Mouse (Mus musculus) heart, embryonic 13.5 days (tissue): ENCODE data around the gene Irf2bp1. TPM values are rescaled to one million over a fixed set of nuclear protein-coding genes. Genes with fewer than 3 reads are reported as not detected.

Source experiments
- ATAC-seq: fragments of 200-750 bp; cut with Nextera tagmentation; 2 replicates; pipeline ENCODE4 v1.8.0; 2017; ENCODE audit warnings: moderate TSS enrichment; ENCODE audit not compliant: insufficient number of reproducible peaks, low FRiP score, low TSS enrichment; ENCODE audit errors: extremely low read depth
- H3K27ac ChIP-seq: fragments of 300-500 bp; sonication (generic); replicated peaks from 2 replicates; pipeline ENCODE4 v1.5.1; 2015; ENCODE audit warnings: moderate library complexity, mild to moderate bottlenecking, inconsistent platforms
- H3K27me3 ChIP-seq: fragments of 300-500 bp; sonication (generic); replicated peaks from 2 replicates; pipeline ENCODE4 v1.6.1; 2015; ENCODE audit warnings: mild to moderate bottlenecking, inconsistent platforms
- H3K36me3 ChIP-seq: fragments of 300-500 bp; sonication (generic); 2 replicates; pipeline ENCODE4 v1.6.1; 2015; ENCODE audit warnings: mild to moderate bottlenecking, inconsistent platforms
- H3K4me1 ChIP-seq: fragments of 300-500 bp; sonication (generic); 2 replicates; pipeline ENCODE4 v1.6.1; 2015; ENCODE audit warnings: inconsistent platforms
- H3K4me2 ChIP-seq: fragments of 300-500 bp; sonication (generic); 2 replicates; pipeline ENCODE4 v1.6.1; 2015; ENCODE audit warnings: inconsistent platforms, mild to moderate bottlenecking, moderate library complexity
- H3K4me3 ChIP-seq: fragments of 300-500 bp; sonication (generic); 2 replicates; pipeline ENCODE4 v1.5.1; 2015; ENCODE audit warnings: moderate library complexity, mild to moderate bottlenecking, inconsistent platforms
- H3K9ac ChIP-seq: fragments of 300-500 bp; sonication (generic); 2 replicates; pipeline ENCODE4 v1.6.1; 2015; ENCODE audit warnings: inconsistent platforms, mild to moderate bottlenecking, moderate library complexity
- H3K9me3 ChIP-seq: fragments of 300-500 bp; sonication (generic); 2 replicates; pipeline ENCODE4 v1.6.1; 2016; ENCODE audit warnings: inconsistent platforms
- WGBS: fragments of 180-500 bp; shearing (Covaris S2); methylation state at CpG from one replicate; pipeline ENCODE4 v1.1.7; 2015; ENCODE audit warnings: mixed read lengths; 5-methylcytosine and 5-hydroxymethylcytosine counted together
- polyA plus RNA-seq: library from polyadenylated mRNA; unstranded; fragments of >200 nt; fragmentation: Nextera tagmentation; extraction: Ambion mirVana; gene quantifications from 2 replicates; pipeline ENCODE4 v1.2.1, GENCODE M21; 2015

Irf2bp1 gene
- polyA plus RNA-seq, 1 experiment from 2014 or later = 12.4 TPM

DNA sequence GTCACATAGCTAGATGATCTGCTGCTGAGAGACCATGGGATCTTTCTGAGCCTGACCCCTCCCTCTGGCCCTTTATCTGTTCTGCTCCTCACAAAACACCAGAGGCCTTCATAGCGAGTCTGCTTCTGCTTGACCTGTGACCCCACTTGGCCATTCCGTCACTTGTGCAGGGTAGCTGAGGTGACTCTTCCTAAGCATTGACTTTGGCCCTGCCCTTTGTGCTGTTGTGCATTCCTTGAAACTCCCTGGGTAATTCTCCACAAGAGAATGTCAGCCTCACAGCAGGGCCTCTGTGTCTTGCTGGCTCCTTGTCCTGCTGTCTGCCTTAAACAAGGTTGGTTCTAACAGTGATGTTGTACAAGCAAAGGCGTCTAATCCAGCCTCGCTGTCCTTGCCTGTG, 27.8 kb downstream of the Irf2bp1 start:
- H3K9ac ChIP-seq = no peak overlapping the region
- H3K4me2 ChIP-seq = no peak overlapping the region
- no peaks in the 10 kb centered on the region for H3K4me1 ChIP-seq
- 58% methylated on average over 4 of the region's 4 CpGs for WGBS
- H3K4me3 ChIP-seq = no peak overlapping the region
- H3K27me3 ChIP-seq = no peaks in the 10 kb centered on the region
- H3K9me3 ChIP-seq = no peaks in the 10 kb centered on the region
- H3K36me3 ChIP-seq = peaks cover 83% of the 10 kb centered on the region
- ATAC-seq = no peak
- no peak overlapping the region for H3K27ac ChIP-seq

DNA sequence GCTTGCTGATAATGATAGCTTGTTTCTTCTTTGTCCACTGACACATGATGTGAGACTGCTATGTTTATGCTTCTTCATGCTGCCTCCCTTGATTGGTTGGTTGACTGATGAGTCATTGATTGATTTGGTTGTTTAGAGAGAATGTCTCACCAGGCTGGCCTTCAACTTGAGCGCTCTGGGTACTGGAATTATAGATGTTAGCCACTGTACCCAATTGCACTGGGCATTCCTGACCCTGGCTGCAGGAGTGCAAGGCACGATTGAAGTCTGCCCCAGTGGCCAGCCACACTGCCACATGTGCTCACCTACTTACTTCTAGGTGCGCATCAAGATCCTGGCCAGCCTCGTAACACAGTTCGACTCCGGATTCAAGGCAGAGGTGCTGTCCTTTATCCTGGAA, 40.8 kb downstream of the Irf2bp1 start:
- H3K4me2 ChIP-seq = no peak overlapping the region
- H3K4me1 ChIP-seq = no peaks in the 10 kb centered on the region
- no peak for ATAC-seq
- H3K9ac ChIP-seq = no peak overlapping the region
- peaks cover 100% of the 10 kb centered on the region for H3K36me3 ChIP-seq
- H3K4me3 ChIP-seq = no peak overlapping the region
- H3K27ac ChIP-seq = no peak overlapping the region
- no peaks in the 10 kb centered on the region for H3K9me3 ChIP-seq
- WGBS = 96% methylated on average over 6 of the region's 6 CpGs
- no peaks in the 10 kb centered on the region for H3K27me3 ChIP-seq

DNA sequence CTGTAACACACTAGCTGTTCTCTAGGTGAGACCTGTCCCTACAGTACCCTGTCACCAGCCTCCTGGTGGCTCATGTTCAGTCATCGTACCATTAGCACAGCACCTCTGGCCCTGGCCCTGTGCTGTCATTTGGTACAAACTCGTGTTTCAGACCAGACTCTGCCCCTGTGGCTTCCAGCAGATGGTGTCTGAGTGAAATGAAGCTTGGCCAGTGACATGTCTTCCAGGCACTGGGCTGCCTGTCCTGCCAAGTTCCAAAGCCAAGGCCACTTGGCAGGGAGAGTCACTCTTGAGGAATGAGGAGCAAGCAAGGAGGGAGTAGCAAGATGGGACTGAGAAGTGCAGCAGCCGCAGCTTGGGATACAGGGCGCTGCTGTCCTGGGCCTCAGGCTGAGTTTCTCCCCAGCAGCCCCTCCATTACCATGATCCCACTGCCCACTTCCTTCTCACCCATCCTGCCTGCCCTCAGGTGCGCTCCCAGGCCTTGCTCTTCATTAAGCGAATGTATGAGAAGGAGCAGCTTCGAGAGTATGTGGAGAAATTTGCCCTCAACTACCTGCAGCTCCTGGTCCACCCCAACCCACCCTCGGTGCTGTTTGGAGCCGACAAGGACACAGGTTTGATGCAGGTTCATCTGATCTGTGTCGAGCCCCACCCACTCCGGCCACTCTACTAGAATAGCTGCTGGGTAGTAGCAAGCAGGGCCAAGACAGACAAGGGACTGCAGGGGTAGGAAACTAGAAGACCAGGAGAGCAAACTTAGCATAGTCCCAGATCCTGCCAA, 42.6 kb downstream of the Irf2bp1 start:
- no peaks in the 10 kb centered on the region for H3K9me3 ChIP-seq
- no peak for ATAC-seq
- peaks cover 100% of the 10 kb centered on the region for H3K36me3 ChIP-seq
- WGBS = 86% methylated on average over 11 of the region's 11 CpGs
- no peaks in the 10 kb centered on the region for H3K4me1 ChIP-seq
- no peak overlapping the region for H3K9ac ChIP-seq
- H3K27me3 ChIP-seq = no peaks in the 10 kb centered on the region
- H3K4me3 ChIP-seq = no peak overlapping the region
- no peak overlapping the region for H3K4me2 ChIP-seq
- no peak overlapping the region for H3K27ac ChIP-seq

DNA sequence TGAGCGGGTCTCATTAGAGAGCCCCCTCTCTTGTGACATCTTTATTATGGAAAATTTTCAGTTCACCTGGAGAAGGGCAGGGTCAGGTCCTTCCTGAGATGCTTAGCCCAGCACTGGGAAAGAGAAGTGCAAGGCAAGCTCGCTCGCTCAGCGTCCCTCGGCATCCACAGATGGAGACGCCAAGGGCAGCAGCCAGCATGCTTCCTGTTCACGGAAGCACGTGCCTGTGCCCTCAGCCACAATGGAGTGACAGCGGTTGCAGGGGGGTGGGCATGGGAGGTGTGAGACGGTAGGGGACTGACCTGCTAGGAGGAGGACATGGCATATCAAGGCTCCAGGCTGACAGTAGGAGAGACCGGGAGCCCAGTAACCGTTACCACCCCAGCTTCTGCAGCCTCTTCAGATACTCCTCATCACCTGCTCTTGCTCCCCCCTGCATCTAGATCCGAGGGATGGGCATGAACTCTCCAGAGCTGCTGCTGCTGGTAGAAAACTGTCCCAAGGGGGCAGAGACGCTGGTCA, 44.2 kb downstream of the Irf2bp1 start:
- no peak for ATAC-seq
- 87% methylated on average over 14 of the region's 14 CpGs for WGBS
- Histone ChIP-seq H3K9ac (no peak overlapping the region), H3K36me3 (peaks cover 95% of the 10 kb centered on the region), H3K27me3 (no peaks in the 10 kb centered on the region), H3K4me2 (no peak overlapping the region), H3K4me1 (no peaks in the 10 kb centered on the region), H3K9me3 (no peaks in the 10 kb centered on the region), H3K27ac (no peak overlapping the region), H3K4me3 (no peak overlapping the region)

DNA sequence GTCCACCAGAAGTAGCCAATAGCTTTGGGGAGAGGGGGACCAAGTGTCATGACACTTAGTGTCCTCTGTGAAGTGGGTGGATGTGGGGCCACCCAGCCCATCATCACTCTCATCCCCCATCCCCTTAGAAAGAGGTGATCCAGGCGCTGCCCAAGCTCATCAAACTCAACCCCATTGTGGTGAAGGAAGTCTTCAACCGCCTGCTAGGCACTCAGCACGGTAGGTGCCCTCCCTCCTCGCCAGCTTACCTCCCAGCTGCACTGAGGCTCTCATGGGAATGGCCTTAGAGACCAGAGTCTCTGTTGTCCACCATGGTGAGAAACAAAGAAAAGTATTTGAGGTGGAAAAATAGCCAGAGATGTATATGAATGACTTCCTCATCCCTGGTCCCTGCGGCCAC, 45.4 kb downstream of the Irf2bp1 start:
- no peak overlapping the region for H3K27ac ChIP-seq
- H3K36me3 ChIP-seq = peaks cover 91% of the 10 kb centered on the region
- H3K4me1 ChIP-seq = peaks cover 6% of the 10 kb centered on the region; the same call in 1 of the 2 replicates
- WGBS = 86% methylated on average over 5 of the region's 5 CpGs
- no peaks in the 10 kb centered on the region for H3K27me3 ChIP-seq
- no peaks in the 10 kb centered on the region for H3K9me3 ChIP-seq
- H3K4me3 ChIP-seq = no peak overlapping the region
- ATAC-seq = no peak
- H3K9ac ChIP-seq = no peak overlapping the region
- H3K4me2 ChIP-seq = no peak overlapping the region

DNA sequence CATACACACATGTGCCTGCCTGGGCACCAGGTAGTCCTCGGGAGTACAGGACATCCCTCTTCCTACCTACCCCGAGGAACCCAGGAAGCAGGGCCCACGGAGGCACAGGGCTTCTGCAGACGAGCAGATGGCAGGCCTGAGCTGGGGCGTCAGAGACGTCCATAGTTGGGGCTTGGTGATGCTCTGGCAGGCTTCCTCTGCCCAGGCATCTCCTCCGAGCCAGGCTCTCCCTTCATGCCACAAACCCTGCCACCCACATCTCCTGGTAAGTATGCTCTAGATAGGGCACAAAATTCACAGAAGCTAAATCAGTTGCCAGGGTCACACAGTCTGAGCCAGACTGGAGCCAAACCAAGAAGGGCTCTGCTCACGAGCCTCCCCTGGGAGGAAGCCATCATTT, 46.3 kb downstream of the Irf2bp1 start:
- Histone ChIP-seq H3K4me1 (peaks cover 12% of the 10 kb centered on the region), H3K27me3 (no peaks in the 10 kb centered on the region), H3K9me3 (no peaks in the 10 kb centered on the region), H3K4me2 (no peak overlapping the region), H3K27ac (no peak overlapping the region), H3K9ac (no peak overlapping the region), H3K36me3 (peaks cover 84% of the 10 kb centered on the region), H3K4me3 (no peak overlapping the region)
- no peak for ATAC-seq
- 80% methylated on average over 8 of the region's 8 CpGs for WGBS

DNA sequence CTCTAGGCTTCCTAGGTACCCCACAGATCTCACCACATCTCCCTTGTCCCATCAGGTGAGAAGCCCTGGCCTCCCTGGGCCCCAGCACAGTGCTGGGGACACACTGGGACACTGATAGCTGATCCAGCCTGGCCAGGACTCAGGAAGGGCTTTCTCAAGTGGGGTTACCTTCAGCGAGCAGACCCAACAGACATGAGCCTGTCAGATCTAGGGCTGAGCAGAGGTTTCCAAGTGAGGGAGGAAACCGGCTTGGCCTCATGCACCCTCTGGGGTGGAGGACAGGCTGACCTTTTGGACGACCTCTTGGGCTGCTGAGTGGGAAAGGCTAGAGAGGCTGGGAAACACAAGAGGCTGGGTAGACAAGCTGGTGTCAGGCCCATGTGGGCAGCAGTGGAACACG, 47.3 kb downstream of the Irf2bp1 start:
- H3K9ac ChIP-seq = no peak overlapping the region
- ATAC-seq = no peak
- peaks cover 12% of the 10 kb centered on the region for H3K4me1 ChIP-seq
- H3K27ac ChIP-seq = no peak overlapping the region
- peaks cover 75% of the 10 kb centered on the region for H3K36me3 ChIP-seq
- H3K27me3 ChIP-seq = no peaks in the 10 kb centered on the region
- no peak overlapping the region for H3K4me3 ChIP-seq
- no peaks in the 10 kb centered on the region for H3K9me3 ChIP-seq
- no peak overlapping the region for H3K4me2 ChIP-seq
- WGBS = 51% methylated on average over 4 of the region's 4 CpGs

DNA sequence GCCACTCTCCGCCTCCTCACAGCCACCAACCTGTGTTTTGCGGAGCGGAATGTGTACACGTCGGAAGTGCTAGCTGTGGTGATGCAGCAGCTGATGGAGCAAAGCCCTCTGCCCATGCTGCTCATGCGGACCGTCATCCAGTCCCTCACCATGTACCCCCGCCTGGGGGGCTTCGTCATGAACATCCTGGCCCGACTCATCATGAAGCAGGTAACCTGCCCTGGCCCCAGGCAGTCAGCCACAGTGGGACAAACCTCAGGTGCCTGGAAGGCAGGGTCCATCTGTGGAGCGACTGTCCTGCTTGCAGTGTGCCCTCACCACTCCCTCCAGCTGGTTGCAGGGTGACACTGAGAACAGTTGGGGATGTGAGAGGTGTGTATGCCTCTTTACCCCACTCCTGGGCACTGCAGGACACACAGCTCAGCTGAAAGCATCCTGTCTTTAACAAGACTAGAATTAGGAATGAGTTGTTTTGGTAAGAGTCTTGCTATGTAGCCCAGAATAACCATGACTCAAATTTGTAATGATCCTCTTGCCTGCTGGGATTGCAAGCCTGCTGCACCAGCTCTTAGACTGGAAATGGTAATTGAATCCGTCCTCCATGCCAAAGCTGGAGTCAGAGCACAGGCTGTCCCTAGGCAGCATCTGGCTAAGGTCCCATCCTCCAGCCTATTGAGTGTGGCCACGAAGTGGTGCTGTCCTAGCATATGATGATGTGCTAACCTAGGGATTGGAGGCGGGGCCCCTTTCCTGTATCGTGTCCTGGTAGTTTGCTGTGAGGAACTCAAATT, 48.7 kb downstream of the Irf2bp1 start:
- Histone ChIP-seq H3K4me1 (peaks cover 12% of the 10 kb centered on the region), H3K9me3 (no peaks in the 10 kb centered on the region), H3K27ac (no peak overlapping the region), H3K4me3 (no peak overlapping the region), H3K36me3 (peaks cover 65% of the 10 kb centered on the region), H3K9ac (no peak overlapping the region), H3K4me2 (no peak overlapping the region), H3K27me3 (no peaks in the 10 kb centered on the region)
- WGBS = 83% methylated on average over 15 of the region's 15 CpGs
- no peak for ATAC-seq

DNA sequence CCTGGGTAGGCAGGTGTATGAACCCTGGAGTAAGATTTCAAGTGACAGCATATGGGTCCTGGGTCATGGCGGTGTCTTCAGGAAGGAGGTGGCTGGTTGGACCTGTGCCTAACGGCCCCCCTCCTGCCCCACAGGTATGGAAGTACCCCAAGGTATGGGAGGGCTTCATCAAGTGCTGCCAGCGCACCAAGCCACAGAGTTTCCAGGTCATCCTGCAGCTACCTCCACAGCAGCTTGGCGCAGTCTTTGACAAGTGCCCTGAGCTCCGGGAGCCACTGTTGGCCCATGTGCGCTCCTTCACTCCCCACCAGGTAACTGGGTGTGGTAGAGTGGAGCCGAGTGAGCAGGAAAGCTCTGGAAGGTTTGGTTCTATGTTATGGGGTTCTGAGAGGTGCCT, 49.3 kb downstream of the Irf2bp1 start:
- H3K27me3 ChIP-seq = no peaks in the 10 kb centered on the region

DNA sequence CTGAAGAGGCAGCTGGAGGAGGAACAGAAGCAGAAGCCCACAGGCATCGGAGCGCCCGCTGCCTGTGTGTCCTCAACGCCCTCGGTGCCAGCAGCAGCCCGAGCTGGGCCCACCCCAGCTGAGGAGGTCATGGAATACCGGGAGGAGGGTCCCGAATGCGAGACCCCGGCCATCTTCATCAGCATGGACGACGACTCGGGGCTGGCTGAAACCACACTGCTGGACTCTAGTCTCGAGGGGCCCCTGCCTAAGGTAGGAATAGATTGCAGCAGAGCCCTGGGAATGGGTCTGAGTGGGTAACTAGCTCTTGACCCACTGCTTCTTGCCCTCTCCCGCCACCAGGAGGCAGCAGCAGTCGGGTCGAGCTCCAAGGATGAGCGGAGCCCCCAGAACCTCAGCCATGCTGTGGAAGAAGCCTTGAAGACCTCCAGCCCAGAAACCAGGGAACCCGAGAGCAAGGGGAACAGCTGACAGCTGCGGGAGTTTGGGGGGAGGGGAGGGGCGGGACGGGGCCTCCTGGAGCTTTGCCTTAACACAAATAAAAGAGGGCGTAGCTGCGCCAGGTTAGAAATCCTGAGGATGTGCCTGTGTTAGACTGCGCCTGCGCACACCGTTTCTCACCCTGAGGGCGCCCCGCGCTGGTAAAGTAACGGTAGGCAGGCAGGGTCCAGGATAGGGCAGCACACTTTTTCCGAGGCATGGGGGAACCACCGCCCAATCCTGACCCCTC, 50.4 kb downstream of the Irf2bp1 start, which contains the start of gene Rsph6a:
Gene Rsph6a, plus strand, starts transcription at position 644 of the 730 bp plus-strand sequence.
- Histone ChIP-seq H3K36me3 (peaks cover 48% of the 10 kb centered on the region), H3K9me3 (no peaks in the 10 kb centered on the region), H3K4me3 (peak within 1 kb of the TSS; percentile 19), H3K4me2 (peak within 1 kb of the TSS; percentile 50), H3K4me1 (peaks cover 12% of the 10 kb centered on the region), H3K27me3 (no peaks in the 10 kb centered on the region), H3K27ac (no peak within 1 kb of the TSS), H3K9ac (peak within 1 kb of the TSS; percentile 52; the same call in 1 of the 2 replicates)
- ATAC-seq = no peak
- WGBS = 35% methylated on average over 32 of the region's 33 CpGs

More for the DNA sequence above, 49.3 kb downstream of the Irf2bp1 start:
- WGBS = 84% methylated on average over 7 of the region's 7 CpGs
- Histone ChIP-seq H3K4me1 (peaks cover 12% of the 10 kb centered on the region), H3K36me3 (peaks cover 59% of the 10 kb centered on the region), H3K9ac (no peak overlapping the region), H3K9me3 (no peaks in the 10 kb centered on the region), H3K4me2 (no peak overlapping the region), H3K27ac (no peak overlapping the region), H3K4me3 (no peak overlapping the region)
- ATAC-seq = no peak

DNA sequence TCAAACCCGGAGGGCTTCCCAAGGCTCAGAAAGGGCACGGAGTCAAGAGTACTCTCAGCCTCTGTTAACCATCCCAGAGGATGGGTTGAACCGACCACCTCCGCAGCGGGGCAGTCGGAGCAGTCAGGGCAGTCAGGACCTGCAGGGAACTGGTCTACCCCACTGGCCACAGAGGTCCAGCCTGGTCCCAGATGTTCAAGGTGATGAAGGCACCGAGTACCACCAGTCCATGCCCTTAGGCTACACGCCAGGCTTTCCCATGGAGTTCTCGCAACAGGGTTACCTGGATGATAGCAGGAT, 50.9 kb downstream of the Irf2bp1 start:
- H3K27ac ChIP-seq = no peak overlapping the region
- no peaks in the 10 kb centered on the region for H3K9me3 ChIP-seq
- peaks cover 43% of the 10 kb centered on the region for H3K36me3 ChIP-seq
- peak overlapping the region; percentile 52; the same call in 1 of the 2 replicates for H3K9ac ChIP-seq
- 58% methylated on average over 9 of the region's 9 CpGs for WGBS
- peak overlapping the region; percentile 19 for H3K4me3 ChIP-seq
- no peak; the same call in 1 of the 2 replicates for ATAC-seq
- H3K4me2 ChIP-seq = peak overlapping the region; percentile 50
- H3K27me3 ChIP-seq = no peaks in the 10 kb centered on the region
- peaks cover 12% of the 10 kb centered on the region for H3K4me1 ChIP-seq
